Comparison of ENCODE assay signal across 8 mouse cellular contexts in genomic region chr7:41633221-41633984, GRCm38 (mm10). TPM values are rescaled to one million over a fixed set of nuclear protein-coding genes. Genes with fewer than 3 reads are reported as not detected.
DNase-seq lines count a peak whose midpoint lies in the region; ATAC-seq lines count a peak whose summit lies in the region.

No protein-coding gene starts in this region.

- H3K4me2 ChIP-seq in heart, embryonic 14.5 days (ENCODE audit: low read length) = peak overlapping the region; percentile 93
- peak overlapping the region; percentile 87 for H3K4me2 ChIP-seq in liver, embryonic 13.5 days
- peak overlapping the region; percentile 77 for H3K4me2 ChIP-seq in stomach, embryonic 16.5 days (ENCODE audit: low read depth, low read length)

- 0 out of 4 replicates have a peak, but pooled peaks cover 0 to 8% of the 10 kb centered on the region in 2 experiments for H3K4me1 ChIP-seq in heart, embryonic 14.5 days (ENCODE audit: control insufficient read depth in 2 of 2, insufficient read depth in 2 of 2, low read length in 2 of 2)
- H3K4me1 ChIP-seq in liver, embryonic 13.5 days (replicated peaks) = peaks cover 20% of the 10 kb centered on the region
- 0 out of 2 replicates have a peak, but pooled peaks cover 4% of the 10 kb centered on the region for H3K4me1 ChIP-seq in stomach, embryonic 16.5 days (ENCODE audit: control insufficient read depth, insufficient read depth, low read length)

- peak overlapping the region; percentile 96 to 98 for H3K27ac ChIP-seq in heart, embryonic 14.5 days (replicated peaks in 1 of 2; ENCODE audit: control insufficient read depth in 1 of 2, insufficient read depth in 1 of 2, low read depth in 2 of 2, low read length in 2 of 2)
- H3K27ac ChIP-seq in liver, embryonic 13.5 days = peak overlapping the region; percentile 87
- peak overlapping the region; percentile 96 for H3K27ac ChIP-seq in stomach, embryonic 16.5 days (ENCODE audit: low read length)

- peak overlapping the region; percentile 64 to 72 for H3K4me3 ChIP-seq in heart, embryonic 14.5 days (ENCODE audit: control insufficient read depth in 1 of 2, insufficient read depth in 1 of 2, low read depth in 1 of 2, low read length in 2 of 2)
- peak overlapping the region; percentile 71 for H3K4me3 ChIP-seq in liver, embryonic 13.5 days (replicated peaks)
- peak overlapping the region; percentile 74 for H3K4me3 ChIP-seq in stomach, embryonic 16.5 days (replicated peaks; ENCODE audit: low read length)

- H3K27me3 ChIP-seq in heart, embryonic 14.5 days (ENCODE audit: control insufficient read depth, insufficient read depth, low read length) = no peaks in the 10 kb centered on the region
- no peaks in the 10 kb centered on the region for H3K27me3 ChIP-seq in liver, embryonic 13.5 days
- H3K27me3 ChIP-seq in stomach, embryonic 16.5 days (ENCODE audit: control insufficient read depth, insufficient read depth, low read length) = no peaks in the 10 kb centered on the region

- peaks cover 26% of the 10 kb centered on the region for H3K36me3 ChIP-seq in heart, embryonic 14.5 days (ENCODE audit: control insufficient read depth, insufficient read depth, low read length)
- peaks cover 20% of the 10 kb centered on the region for H3K36me3 ChIP-seq in liver, embryonic 13.5 days
- peaks cover 19% of the 10 kb centered on the region for H3K36me3 ChIP-seq in stomach, embryonic 16.5 days (ENCODE audit: control insufficient read depth, insufficient read depth, low read length)

- peak overlapping the region; percentile 78 for H3K9ac ChIP-seq in heart, embryonic 14.5 days (ENCODE audit: low read length)
- H3K9ac ChIP-seq in liver, embryonic 13.5 days = peak overlapping the region; percentile 71
- peak overlapping the region; percentile 83 for H3K9ac ChIP-seq in stomach, embryonic 16.5 days (ENCODE audit: low read length)

- ATAC-seq in CD4-positive, CD25-positive, alpha-beta regulatory T cell, adult 4 months = peak; percentile 88
- peak; percentile 96 for ATAC-seq in heart, embryonic 14.5 days (ENCODE audit: insufficient number of reproducible peaks, insufficient read depth, low FRiP score, low read depth)
- peak; percentile 95 for ATAC-seq in liver, embryonic 13.5 days (ENCODE audit: low read depth)
- ATAC-seq in stomach, embryonic 16.5 days (ENCODE audit: insufficient read depth, low FRiP score) = peak; percentile 96

- peaks cover 5% of the 10 kb centered on the region for H3K9me3 ChIP-seq in heart, embryonic 14.5 days (ENCODE audit: control insufficient read depth, low read length)
- H3K9me3 ChIP-seq in liver, embryonic 13.5 days (replicated peaks) = no peaks in the 10 kb centered on the region
- H3K9me3 ChIP-seq in stomach, embryonic 16.5 days (replicated peaks; ENCODE audit: control insufficient read depth, low read length) = 0 out of 2 replicates have a peak, but pooled peaks cover 5% of the 10 kb centered on the region

- under 1% methylated on average over 24 of the region's 26 CpGs for WGBS in heart, embryonic 14.5 days
- under 1% methylated on average over 26 of the region's 26 CpGs for WGBS in liver, embryonic 13.5 days (ENCODE audit: insufficient replicate concordance)
- WGBS in stomach, embryonic 16.5 days = under 1% methylated on average over 25 of the region's 26 CpGs

- DNase-seq in c-Kit-negative CD71-positive TER-119-positive erythroid progenitor cells, embryonic 14.5 days (ENCODE audit: low read depth, low spot score) = peak; percentile 77
- peak; percentile 94 for DNase-seq in fibroblast of lung, adult 2 months (ENCODE audit: low read depth)
- peak; percentile 94 for DNase-seq in kidney, postnatal 14 days
- DNase-seq in liver, embryonic 13.5 days = peak; percentile 81
- peak; percentile 85 for DNase-seq in neural tube, embryonic 10.5 days (ENCODE audit: extremely low spot score, low spot score)

RNA-seq across cellular contexts. Expression of gene Zfp788, which starts 0.4 kb away (rescaled TPM):
- 10 to 100 TPM; 12.0 to 14.2 TPM for polyA plus RNA-seq in CD4-positive, CD25-positive, alpha-beta regulatory T cell, adult 4 months (2017; shearing (Covaris generic))
- 6.8 and 7.7 TPM in 2 replicates for polyA plus RNA-seq in heart, embryonic 14.5 days (2014; fragmentation: Nextera tagmentation; extraction: Ambion mirVana)
- polyA plus RNA-seq in liver, embryonic 13.5 days (2015; fragmentation: Nextera tagmentation; extraction: Ambion mirVana) = 2.6 and 3.0 TPM in 2 replicates
- polyA plus RNA-seq in stomach, embryonic 16.5 days (2015; fragmentation: Nextera tagmentation; extraction: Ambion mirVana) = 9.0 and 11.0 TPM in 2 replicates

RNA-seq across cellular contexts. Expression of gene 2610021A01Rik, which starts 34.4 kb away (rescaled TPM):
- 10 to 100 TPM; 16.9 to 32.4 TPM for polyA plus RNA-seq in CD4-positive, CD25-positive, alpha-beta regulatory T cell, adult 4 months (2017; shearing (Covaris generic))
- polyA plus RNA-seq in heart, embryonic 14.5 days (2014; fragmentation: Nextera tagmentation; extraction: Ambion mirVana) = 6.4 and 7.6 TPM in 2 replicates
- polyA plus RNA-seq in liver, embryonic 13.5 days (2015; fragmentation: Nextera tagmentation; extraction: Ambion mirVana) = 5.0 and 6.8 TPM in 2 replicates
- polyA plus RNA-seq in stomach, embryonic 16.5 days (2015; fragmentation: Nextera tagmentation; extraction: Ambion mirVana) = 10.4 and 12.0 TPM in 2 replicates

RNA-seq across cellular contexts. Expression of gene Gm6871, which starts 59.9 kb away (rescaled TPM):
- not detected for polyA plus RNA-seq in CD4-positive, CD25-positive, alpha-beta regulatory T cell, adult 4 months (2017; shearing (Covaris generic))
- 0.13 TPM in 1 of 2 replicates, not detected in the other for polyA plus RNA-seq in heart, embryonic 14.5 days (2014; fragmentation: Nextera tagmentation; extraction: Ambion mirVana)
- polyA plus RNA-seq in liver, embryonic 13.5 days (2015; fragmentation: Nextera tagmentation; extraction: Ambion mirVana) = not detected in 2 replicates
- not detected in 2 replicates for polyA plus RNA-seq in stomach, embryonic 16.5 days (2015; fragmentation: Nextera tagmentation; extraction: Ambion mirVana)

Comparison
In these comparisons a context has a peak if more than half of its experiments do, and no peak if none do; other contexts are left out.
1. Peak in every context shown above with its lines: DNase-seq, ATAC-seq, H3K4me3 ChIP-seq and H3K27ac ChIP-seq.